Mouse (Mus musculus) frontal cortex, postnatal 25 days (tissue): ENCODE data around the gene Gm12790.
"Not testable (repeated sequence)": the region's sequence is repeated elsewhere in the genome, so short reads cannot be mapped to it uniquely, and the experiment has no call there.

Experiments used
- DNase-seq, 2 experiments: peaks; one replicate each; pipeline ENCODE4 v3.0.0; 2022; ENCODE audit warnings: low spot score in 2 of 2

Gene Gm12790

GRCm38 (mm10) chr4:101980949-101981348 is at the start of gene Gm12790:
Gene Gm12790 (minus strand): TSS chr4:101981049.
- not testable (repeated sequence) for DNase-seq

- no peak for DNase-seq
These were observed 45.8 kb upstream of the Gm12790 start for GRCm38 (mm10) chr4:102026619-102027018.

GRCm38 (mm10) chr4:101998267-101998922 is 17.5 kb upstream of the Gm12790 start:
- peak; percentile 60 to 68 for DNase-seq

- DNase-seq: no peak
These were observed 16.6 kb upstream of the Gm12790 start for GRCm38 (mm10) chr4:101997426-101997825.

DNA sequence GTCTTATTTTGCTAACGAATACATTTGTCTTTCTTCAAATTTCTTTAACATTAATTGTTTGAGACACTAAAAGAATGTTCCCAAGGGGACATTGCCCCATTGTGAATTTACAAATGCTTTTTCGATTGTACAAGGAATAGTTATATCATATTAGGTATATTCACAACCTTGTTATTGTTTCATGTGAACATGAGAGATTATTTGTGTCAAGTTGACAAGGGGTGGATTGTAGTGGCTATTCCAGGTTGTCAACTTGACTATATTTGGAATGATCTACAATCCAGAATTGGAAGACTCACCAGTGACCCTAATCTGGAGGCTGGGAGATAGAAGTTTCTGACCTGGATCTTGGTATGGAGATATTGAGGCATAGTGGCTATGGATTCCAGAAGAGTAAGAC is 5.5 kb upstream of the Gm12790 start, which contains the start of gene Gm12789:
Gene Gm12789, plus strand, starts transcription at position 301 of the 400 bp plus-strand sequence.
- DNase-seq: not testable (repeated sequence)

DNA sequence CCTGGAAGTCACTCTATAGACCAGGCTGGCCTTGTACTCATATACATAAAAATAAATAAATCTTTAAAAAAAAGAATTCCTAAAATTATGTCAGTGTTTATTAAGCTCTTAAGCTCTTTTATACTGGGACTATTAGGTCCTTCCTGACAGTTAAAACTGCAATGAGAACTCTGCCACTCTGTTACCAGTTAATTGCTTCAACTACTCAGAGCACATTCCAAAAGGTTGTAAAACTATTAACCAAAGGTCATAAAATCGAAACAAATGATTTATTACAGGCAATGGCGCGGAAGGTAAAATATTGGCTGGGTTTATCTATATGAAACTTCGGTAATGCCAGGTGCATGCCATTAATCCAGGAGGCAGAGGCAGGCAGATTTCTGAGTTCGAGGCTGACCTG is 4.8 kb upstream of the Gm12790 start:
- no peak for DNase-seq

DNA sequence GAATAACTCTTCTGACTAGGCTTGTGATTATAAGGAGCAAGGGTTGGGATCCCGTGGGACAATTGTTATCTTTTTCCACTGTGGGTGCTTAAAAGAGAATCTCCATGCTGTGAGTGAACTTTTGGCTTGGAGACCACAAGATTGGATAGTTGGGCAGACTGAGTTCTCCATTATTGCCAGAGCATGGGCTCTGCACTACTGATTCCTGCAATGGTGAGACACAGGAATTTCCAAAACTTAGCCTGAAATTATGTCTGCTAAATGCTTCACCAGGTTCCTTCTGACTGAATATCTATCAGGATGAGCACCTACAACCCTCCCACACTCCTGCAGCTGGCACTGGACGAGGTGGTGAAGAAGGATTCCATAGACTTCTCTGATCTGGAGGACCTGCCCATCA is 40.7 kb downstream of the Gm12790 start, which contains the start of gene Gm12794:
Gene Gm12794, plus strand, starts transcription at position 301 of the 400 bp plus-strand sequence.
- not testable (repeated sequence) for DNase-seq
